Mouse (Mus musculus): Measurements from ENCODE around the gene Oat.

Oat gene

DNA sequence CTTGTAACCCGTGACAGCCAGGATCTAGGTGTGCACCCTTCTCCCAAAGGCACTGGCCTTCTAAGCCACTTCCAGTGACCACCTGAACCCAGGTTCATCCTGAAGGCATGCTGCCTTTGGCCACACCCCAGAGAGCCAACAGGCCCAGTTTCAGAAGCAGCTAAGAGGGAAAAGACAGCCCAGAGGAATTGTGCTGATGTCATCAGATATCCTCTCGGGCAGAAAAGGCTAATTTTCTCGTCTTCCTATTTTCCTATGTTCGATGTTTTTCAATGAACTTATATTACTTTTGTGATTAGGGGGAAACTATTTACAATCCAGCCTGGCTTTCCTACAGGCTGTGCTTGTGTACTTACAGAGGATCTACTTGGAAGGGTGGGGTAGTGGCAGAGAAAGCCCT lies 35.6 kb downstream of the Oat start:
- DNase-seq: no peak

DNA sequence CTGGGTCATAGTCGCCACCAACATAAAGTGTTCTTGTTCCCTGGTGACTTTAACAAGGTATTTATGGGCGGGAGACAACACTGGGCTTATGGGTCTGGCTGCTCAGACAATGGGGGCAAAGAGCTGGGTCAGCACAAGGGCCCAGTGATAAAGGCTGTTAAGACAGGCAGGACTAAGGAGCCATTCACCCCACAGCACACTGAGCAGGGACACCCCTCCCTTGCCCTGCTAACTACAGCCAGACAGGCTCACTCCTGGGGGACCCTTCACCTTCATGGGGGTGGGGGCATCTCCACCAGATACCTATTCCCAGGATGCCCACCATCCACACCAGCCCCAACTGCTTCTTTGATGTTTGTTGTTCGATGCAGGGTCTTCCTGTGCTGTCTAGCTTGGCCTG lies 47.0 kb downstream of the Oat start:
- no peak for DNase-seq

DNA sequence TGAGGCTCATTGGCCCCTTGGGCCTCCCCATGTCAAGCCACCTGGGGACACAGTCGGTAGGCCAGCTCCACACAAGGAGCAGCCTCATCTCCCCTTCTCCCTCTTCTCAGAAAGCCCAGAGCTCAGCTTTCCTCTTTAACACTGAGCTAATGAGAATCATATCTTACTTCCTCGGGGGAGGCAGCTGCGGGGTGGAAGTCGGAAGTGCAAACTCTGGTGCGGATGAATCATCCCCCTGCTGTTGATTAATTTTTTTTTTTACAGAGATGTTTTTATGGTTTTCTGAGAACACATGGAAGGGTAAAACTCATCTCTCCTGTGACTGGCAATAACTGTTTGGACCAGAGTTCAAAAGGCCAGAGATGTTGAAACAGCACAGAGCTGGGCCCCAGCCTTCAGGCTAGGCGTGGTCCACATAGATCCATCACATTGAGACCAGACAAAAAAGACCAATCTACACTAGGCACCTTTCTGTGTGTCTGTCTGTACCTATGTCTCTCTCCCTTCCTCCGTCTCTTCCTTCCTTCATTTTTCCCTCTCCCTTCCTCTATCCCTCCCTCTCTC lies 62.7 kb downstream of the Oat start:
- no peak for DNase-seq

DNA sequence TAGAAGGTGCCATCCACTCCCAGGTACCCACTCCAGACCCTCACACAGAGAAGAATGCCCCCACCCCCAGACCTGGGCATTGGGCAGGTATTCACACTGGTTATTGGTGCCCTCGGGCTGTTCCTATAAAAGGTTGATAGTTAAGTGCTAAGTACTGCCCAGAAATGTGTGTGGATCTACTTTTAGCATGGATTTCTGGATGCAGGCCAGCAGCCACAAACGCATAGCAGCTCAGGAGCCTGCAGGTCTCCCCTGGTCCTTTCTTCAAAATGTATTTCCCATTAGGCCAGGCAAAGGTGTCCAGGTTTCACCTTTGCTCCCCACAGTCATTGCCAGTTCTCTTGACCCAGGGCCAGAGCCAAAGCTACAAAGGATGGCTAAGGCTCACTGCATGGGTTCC lies 67.1 kb downstream of the Oat start:
- peak in 1 of 2 experiments; percentile 17 for DNase-seq

Measured in cerebellum, postnatal 25 days (tissue).